Mouse (Mus musculus): ENCODE measurements around the gene BC024063. TPM values are rescaled to one million over a fixed set of nuclear protein-coding genes. Genes with fewer than 3 reads are reported as not detected.

The BC024063 gene
- polyA plus RNA-seq (2015; fragmentation: Nextera tagmentation; extraction: Ambion mirVana): 3.2 and 6.9 TPM in 2 replicates

DNA sequence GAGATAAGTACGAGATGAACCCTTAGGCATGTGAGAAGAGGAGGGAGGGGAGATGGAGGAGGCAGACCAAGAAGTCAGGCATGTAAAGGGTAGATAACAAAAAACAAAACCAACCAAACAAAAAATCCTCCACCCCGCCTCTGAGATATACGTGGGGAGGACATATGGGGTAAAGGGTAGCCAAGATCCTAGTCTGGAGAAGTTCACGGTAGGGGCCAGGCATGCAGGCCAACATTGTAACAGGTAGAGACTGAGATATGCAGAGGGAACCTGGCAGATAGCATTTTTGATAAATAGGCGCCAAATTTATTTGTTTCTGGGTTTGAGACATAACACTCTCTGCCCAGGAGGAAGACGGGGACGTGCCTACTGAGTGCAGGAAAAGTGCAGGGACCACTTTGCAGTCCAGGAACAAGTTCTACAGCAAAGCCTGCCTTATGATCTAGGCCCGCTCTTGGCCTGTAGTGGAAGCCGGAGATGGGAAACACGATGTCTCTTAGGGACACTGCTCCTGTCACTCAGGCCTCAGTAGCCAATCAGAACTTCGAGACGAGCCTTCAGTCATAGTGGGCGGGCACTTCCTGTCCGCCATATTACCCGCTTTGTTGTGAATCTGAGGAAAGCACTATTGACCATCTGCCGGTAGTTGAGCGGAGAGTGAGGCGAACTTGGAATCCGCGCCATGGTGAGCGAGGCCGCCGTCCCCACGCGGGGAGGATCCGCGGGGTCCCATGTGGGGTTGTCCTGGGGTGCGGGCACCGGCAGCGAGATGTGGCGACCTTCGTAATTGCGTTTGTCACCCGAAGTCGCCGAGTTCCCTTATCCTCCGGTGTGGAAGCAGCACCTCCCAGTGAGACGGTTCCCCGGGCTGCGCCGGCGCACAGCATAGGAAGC lies at the start of gene BC024063:
BC024063 (plus strand) TSS at position 626 of the 894 bp plus-strand sequence.

DNA sequence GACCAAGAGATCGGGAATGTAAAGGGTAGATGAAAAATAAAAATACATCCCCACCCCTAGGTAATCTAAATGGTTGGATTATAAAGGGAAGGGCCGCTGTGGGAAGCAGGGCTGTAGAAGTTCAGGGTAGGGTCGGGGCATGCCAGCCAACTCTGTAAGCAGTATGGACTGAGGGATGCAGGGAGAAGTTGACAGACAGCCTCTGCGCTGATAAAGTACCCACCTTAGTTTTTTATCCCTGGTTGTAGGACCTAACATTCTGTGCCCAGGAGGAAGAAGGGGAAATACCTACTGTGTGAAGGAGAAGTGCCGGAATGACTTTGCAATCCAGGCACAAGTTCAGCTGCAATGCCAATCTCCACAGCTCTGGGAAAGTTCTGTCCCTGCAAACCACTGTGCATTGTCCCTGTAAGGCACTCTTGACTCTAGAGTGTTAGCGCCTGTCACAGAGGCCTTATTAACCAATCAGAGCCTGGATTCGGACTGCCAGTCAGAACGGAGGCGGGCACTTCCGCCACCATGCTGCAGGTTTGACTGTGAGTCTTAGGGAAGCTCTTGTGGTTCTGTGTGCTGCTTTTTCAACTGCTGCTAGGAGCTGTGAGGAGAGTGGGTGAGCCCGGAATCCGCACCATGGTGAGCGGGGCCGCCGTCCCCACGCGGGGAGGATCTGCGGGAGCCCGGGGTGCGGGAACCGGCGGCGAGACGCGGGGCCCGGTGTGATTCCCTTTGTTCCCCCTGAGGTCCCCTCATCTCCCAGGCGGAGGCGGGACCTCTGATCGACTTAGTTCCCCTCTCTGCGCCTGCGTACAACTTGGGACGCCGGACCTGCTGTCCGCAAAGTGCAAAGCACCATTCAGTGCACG lies 35.3 kb upstream of the BC024063 start, which contains the start of gene Zfp873:
Zfp873 (plus strand) TSS at position 527 of the 863 bp plus-strand sequence.

GRCm38 (mm10) chr10:82127850-82128401 lies 44.8 kb downstream of the BC024063 start, which contains the start of gene AU041133:
Gene AU041133, plus strand, starts transcription at chr10:82128013.

Other genes with a start within 250 kb of the BC024063 start
- 9.4 and 12.6 TPM in 2 replicates for gene Gm32687, start 219.4 kb upstream of the BC024063 start, polyA plus RNA-seq (2015; fragmentation: Nextera tagmentation; extraction: Ambion mirVana)
- gene Zfp781, start 152.9 kb upstream of the BC024063 start, polyA plus RNA-seq (2015; fragmentation: Nextera tagmentation; extraction: Ambion mirVana): 2.5 and 3.2 TPM in 2 replicates
- 9.0 and 11.0 TPM in 2 replicates for gene Zfp873, start 35.2 kb upstream of the BC024063 start, polyA plus RNA-seq (2015; fragmentation: Nextera tagmentation; extraction: Ambion mirVana)
- gene AU041133, start 44.7 kb downstream of the BC024063 start, polyA plus RNA-seq (2015; fragmentation: Nextera tagmentation; extraction: Ambion mirVana): 5.8 and 10.9 TPM in 2 replicates
- 18.8 and 23.1 TPM in 2 replicates for gene Zfp938, start 157.9 kb downstream of the BC024063 start, polyA plus RNA-seq (2015; fragmentation: Nextera tagmentation; extraction: Ambion mirVana)
- gene 4932415D10Rik, start 233.2 kb downstream of the BC024063 start, polyA plus RNA-seq (2015; fragmentation: Nextera tagmentation; extraction: Ambion mirVana): not detected in 2 replicates